Mouse (Mus musculus) cerebellum, postnatal 25 days (tissue): ENCODE measurements around the gene Tmod4.

Experiments used
- DNase-seq, 2 experiments: peaks; one replicate each; pipeline ENCODE4 v3.0.0; 2021; ENCODE audit warnings: mixed read lengths in 2 of 2

Gene Tmod4

GRCm38 (mm10) chr3:95174011-95174592 lies 49.8 kb downstream of the Tmod4 start:
- DNase-seq: peak; percentile 92 to 94

DNA sequence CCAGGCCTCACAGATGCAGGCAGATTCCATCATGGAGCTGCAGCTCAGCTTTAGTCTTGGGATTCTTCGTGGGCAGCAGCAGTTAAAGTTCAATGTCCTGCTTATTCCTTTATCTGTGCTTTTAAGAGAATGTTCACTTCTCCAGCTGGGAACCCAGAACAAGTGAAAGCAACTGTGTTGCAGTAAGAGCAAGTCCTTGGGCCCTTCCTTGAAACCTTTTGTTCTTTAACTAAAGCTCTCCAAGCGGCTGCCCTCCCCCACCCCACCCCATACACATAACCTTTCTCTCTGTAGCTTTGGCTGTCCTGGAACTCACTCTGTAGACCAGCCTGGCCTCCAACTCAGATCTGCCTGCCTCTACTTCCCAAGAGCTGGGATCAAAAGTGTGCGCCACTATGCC lies 52.2 kb downstream of the Tmod4 start:
- no peak for DNase-seq

GRCm38 (mm10) chr3:95177583-95177982 lies 53.3 kb downstream of the Tmod4 start:
- no peak for DNase-seq
